ENCODE assay signal across 17 mouse cellular contexts in the genomic region with DNA sequence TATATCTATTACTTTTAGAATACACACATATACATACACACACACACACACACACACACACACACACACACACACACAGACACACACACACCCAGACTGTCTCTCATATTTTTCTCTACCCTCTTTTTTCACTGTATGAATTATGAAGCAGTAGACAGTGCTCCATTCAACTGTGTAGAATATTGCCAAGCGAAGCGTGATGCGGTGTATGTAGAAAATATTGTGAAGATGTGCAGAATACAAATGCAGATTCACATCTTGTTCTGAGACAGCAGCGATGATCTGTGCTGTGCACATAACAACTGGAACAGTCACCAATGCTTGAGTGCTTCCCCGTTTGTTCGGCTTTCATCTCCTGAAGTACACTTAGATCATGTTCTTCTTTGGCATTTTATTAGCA.
"Had no signal": no experiment of that assay in that cellular context is flagged by ENCODE, and none has a peak within 500 bp of the region (broad histone marks: within the 10 kb centered on the region; RNA-seq: fewer than 3 reads in every experiment).

No protein-coding gene starts in this region.

- H3K4me1 ChIP-seq: liver, embryonic 12.5 days; midbrain, embryonic 10.5 days; midbrain, embryonic 12.5 days; stomach, embryonic 15.5 days had no signal

- ATAC-seq: liver, embryonic 12.5 days; midbrain, embryonic 16.5 days had no signal

- H3K9ac ChIP-seq: liver, embryonic 12.5 days; liver, embryonic 14.5 days; lung, embryonic 14.5 days; midbrain, embryonic 12.5 days; neural tube, embryonic 13.5 days; stomach, embryonic 15.5 days had no signal

- H3K4me2 ChIP-seq: liver, embryonic 12.5 days; lung, embryonic 14.5 days; midbrain, embryonic 12.5 days; neural tube, embryonic 13.5 days; stomach, embryonic 15.5 days had no signal

- DNase-seq: lung, adult 18-20 months; lung, embryonic 14.5 days; lung, postnatal 10 days; lung, postnatal 4 days; right cerebral cortex, postnatal 14 days; thymus, adult 2 months; thymus, postnatal 25 days; thymus, postnatal 4 days had no signal

- H3K36me3 ChIP-seq: liver, embryonic 12.5 days; midbrain, embryonic 10.5 days; midbrain, embryonic 12.5 days; neural tube, embryonic 13.5 days; stomach, embryonic 15.5 days had no signal

- H3K9me3 ChIP-seq: liver, embryonic 12.5 days; midbrain, embryonic 10.5 days; midbrain, embryonic 12.5 days; neural tube, embryonic 13.5 days; stomach, embryonic 15.5 days had no signal

- H3K27ac ChIP-seq: liver, embryonic 12.5 days; liver, embryonic 14.5 days; midbrain, embryonic 10.5 days; midbrain, embryonic 12.5 days; neural tube, embryonic 13.5 days; stomach, embryonic 15.5 days; stomach, postnatal 0 days had no signal

- H3K4me3 ChIP-seq: liver, embryonic 12.5 days; midbrain, embryonic 10.5 days; midbrain, embryonic 12.5 days; myocyte; neural tube, embryonic 13.5 days; stomach, embryonic 15.5 days had no signal

- H3K27me3 ChIP-seq: liver, embryonic 12.5 days; midbrain, embryonic 12.5 days; neural tube, embryonic 13.5 days; stomach, embryonic 15.5 days had no signal
